Comparison of ENCODE assay signal across 7 mouse cellular contexts in genomic region chr15:99725341-99726155, GRCm38 (mm10). TPM values are rescaled to one million over a fixed set of nuclear protein-coding genes. Genes with fewer than 3 reads are reported as not detected.
DNase-seq lines count a peak whose midpoint lies in the region; ATAC-seq lines count a peak whose summit lies in the region.

Cox14 (plus strand) TSS chr15:99725618.

- H3K4me3 ChIP-seq in intestine, embryonic 15.5 days (replicated peaks): peak within 1 kb of the TSS; percentile 99
- H3K4me3 ChIP-seq in midbrain, embryonic 10.5 days: peak within 1 kb of the TSS; percentile 98

- H3K9ac ChIP-seq in intestine, embryonic 15.5 days: peak within 1 kb of the TSS; percentile 95

- under 1% methylated on average over 63 of the region's 68 CpGs for WGBS in intestine, embryonic 15.5 days
- under 1% methylated on average over 68 of the region's 68 CpGs for WGBS in midbrain, embryonic 10.5 days

- intact Hi-C loops in gastrocnemius, postnatal 36 days (cut with DNase I): loop anchor here (5.0 kb wide), 1 partner anchor 182 kb away; no protein-coding TSS in a partner anchor
- intact Hi-C loops in left cerebral cortex, postnatal 25 days (cut with DNase I): loop anchor here (2.0 to 5.0 kb wide), 2 partner anchors 47 to 177 kb away; partner anchors contain the start of gene Cers5

- H3K9me3 ChIP-seq in intestine, embryonic 15.5 days: no peaks in the 10 kb centered on the region
- no peaks in the 10 kb centered on the region; the same call in 1 of the 2 replicates for H3K9me3 ChIP-seq in midbrain, embryonic 10.5 days (replicated peaks)

- H3K4me2 ChIP-seq in intestine, embryonic 15.5 days (replicated peaks): peak within 1 kb of the TSS; percentile 78

- peak within 1 kb of the TSS; percentile 93 for H3K27ac ChIP-seq in intestine, embryonic 15.5 days
- peak within 1 kb of the TSS; percentile 93 for H3K27ac ChIP-seq in midbrain, embryonic 10.5 days (replicated peaks)

- peak; percentile 95 for ATAC-seq in intestine, embryonic 15.5 days

- H3K27me3 ChIP-seq in intestine, embryonic 15.5 days (replicated peaks): no peaks in the 10 kb centered on the region
- no peaks in the 10 kb centered on the region for H3K27me3 ChIP-seq in midbrain, embryonic 10.5 days (ENCODE audit: low read depth, poor library complexity, severe bottlenecking)

- peaks cover 28% of the 10 kb centered on the region for H3K4me1 ChIP-seq in intestine, embryonic 15.5 days (replicated peaks)
- H3K4me1 ChIP-seq in midbrain, embryonic 10.5 days: peaks cover 47% of the 10 kb centered on the region

- DNase-seq in adrenal gland, adult 2 months: peak; percentile 95
- DNase-seq in embryo, embryonic 11.5 days (ENCODE audit: low read depth, low spot score): peak; percentile 96
- peak; percentile 91 to 94 for DNase-seq in gastrocnemius, postnatal 36 days
- peak; percentile 95 to 99 for DNase-seq in left cerebral cortex, postnatal 25 days (ENCODE audit: low spot score in 2 of 2)
- DNase-seq in midbrain, embryonic 10.5 days (ENCODE audit: low spot score): peak; percentile 95
- DNase-seq in right cerebral cortex, postnatal 4 days: peak; percentile 92

- H3K36me3 ChIP-seq in intestine, embryonic 15.5 days: peaks cover 20% of the 10 kb centered on the region
- H3K36me3 ChIP-seq in midbrain, embryonic 10.5 days: peaks cover 62% of the 10 kb centered on the region

RNA-seq across cellular contexts. Expression of gene Cox14, which starts in this region (rescaled TPM):
- total RNA-seq in adrenal gland, adult 2 months (2021): 100 to 1,000 TPM; 202 to 243 TPM
- polyA plus RNA-seq in adrenal gland, adult 2 months (2012; rRNA removed): 685 and 754 TPM in 2 replicates
- total RNA-seq in gastrocnemius, postnatal 36 days (2021): 100 to 1,000 TPM; 151 to 159 TPM
- 187 and 218 TPM in 2 replicates for polyA plus RNA-seq in intestine, embryonic 15.5 days (2015; fragmentation: Nextera tagmentation; extraction: Ambion mirVana)
- total RNA-seq in left cerebral cortex, postnatal 25 days (2021): 100 to 1,000 TPM; 126 to 128 TPM
- 157 and 159 TPM in 2 replicates for polyA plus RNA-seq in midbrain, embryonic 10.5 days (2016; fragmentation: Nextera tagmentation; extraction: Ambion mirVana)

Comparison
In these comparisons a context has a peak if more than half of its experiments do, and no peak if none do; other contexts are left out.
1. Peak in every context shown above with its lines: DNase-seq, ATAC-seq, H3K4me3 ChIP-seq and H3K27ac ChIP-seq.